Comparison of ENCODE assay signal across 13 mouse cellular contexts in the genomic region with DNA sequence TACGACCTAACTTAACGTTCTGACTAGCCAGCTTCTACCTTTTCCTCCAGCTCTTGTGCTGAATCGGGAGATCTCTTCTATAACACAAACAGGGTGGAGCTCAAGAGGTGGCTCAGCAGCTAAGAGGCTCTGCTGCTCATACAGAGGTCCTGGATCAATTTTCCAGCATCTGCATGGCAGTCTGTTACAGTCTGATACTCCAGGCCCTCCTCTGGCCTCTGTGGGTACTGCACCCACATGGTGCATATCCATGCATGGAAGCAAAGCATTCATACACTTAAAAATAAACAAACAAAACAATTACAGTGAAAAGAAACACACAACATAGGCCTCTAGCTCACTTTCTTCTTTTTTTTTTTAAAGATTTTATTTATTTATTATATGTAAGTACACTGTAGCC. TPM values are rescaled to one million over a fixed set of nuclear protein-coding genes. Genes with fewer than 3 reads are reported as not detected.
A peak's percentile ranks its signal among the peaks of the same experiment; 100 is the strongest.
DNase-seq lines count a peak whose midpoint lies in the region; ATAC-seq lines count a peak whose summit lies in the region.
"Not testable (repeated sequence)": the region's sequence is repeated elsewhere in the genome, so short reads cannot be mapped to it uniquely, and the experiment has no call there.
"Had no signal": no experiment of that assay in that cellular context is flagged by ENCODE, and none has a peak within 500 bp of the region (broad histone marks: within the 10 kb centered on the region; RNA-seq: fewer than 3 reads in every experiment).

No protein-coding gene starts in this region.

- not testable (repeated sequence) for H3K4me1 ChIP-seq in embryonic facial prominence, embryonic 13.5 days; hindbrain, embryonic 10.5 days (replicated peaks); kidney, embryonic 15.5 days; lung, embryonic 16.5 days (replicated peaks; ENCODE audit: control insufficient read depth, insufficient read depth, low read length); midbrain, embryonic 13.5 days (replicated peaks)
- H3K4me1 ChIP-seq in liver, embryonic 12.5 days, result peaks cover 13% of the 10 kb centered on the region; the same call in 1 of the 2 replicates
- H3K4me1 ChIP-seq in neural tube, embryonic 15.5 days, result peaks cover 14% of the 10 kb centered on the region

- H3K27ac ChIP-seq in embryonic facial prominence, embryonic 13.5 days; hindbrain, embryonic 10.5 days; kidney, embryonic 15.5 days; liver, embryonic 12.5 days; lung, embryonic 16.5 days (ENCODE audit: low read length); midbrain, embryonic 13.5 days; neural tube, embryonic 15.5 days (replicated peaks): not testable (repeated sequence)

- DNase-seq in hindbrain, embryonic 10.5 days (ENCODE audit: low spot score), result not testable (repeated sequence)

- not testable (repeated sequence) for H3K27me3 ChIP-seq in embryonic facial prominence, embryonic 13.5 days; hindbrain, embryonic 10.5 days (ENCODE audit: insufficient read depth, poor library complexity, severe bottlenecking); kidney, embryonic 15.5 days; liver, embryonic 12.5 days (replicated peaks); lung, embryonic 16.5 days (ENCODE audit: control insufficient read depth, insufficient read depth, low read depth, low read length); midbrain, embryonic 13.5 days; neural tube, embryonic 15.5 days (replicated peaks)

- H3K4me3 ChIP-seq in embryonic facial prominence, embryonic 13.5 days; lung, embryonic 16.5 days (ENCODE audit: low read length); midbrain, embryonic 13.5 days (replicated peaks); neural tube, embryonic 15.5 days (replicated peaks): not testable (repeated sequence)
- peak overlapping the region; percentile 66; the same call in 1 of the 2 replicates for H3K4me3 ChIP-seq in hindbrain, embryonic 10.5 days
- peak overlapping the region; percentile 70 for H3K4me3 ChIP-seq in kidney, embryonic 15.5 days (replicated peaks)
- H3K4me3 ChIP-seq in liver, embryonic 12.5 days, result peak overlapping the region; percentile 74

- not testable (repeated sequence) for H3K9me3 ChIP-seq in embryonic facial prominence, embryonic 13.5 days; hindbrain, embryonic 10.5 days; kidney, embryonic 15.5 days (replicated peaks); liver, embryonic 12.5 days (replicated peaks); lung, embryonic 16.5 days (ENCODE audit: control insufficient read depth, low read length); midbrain, embryonic 13.5 days; neural tube, embryonic 15.5 days (replicated peaks)

- not testable (repeated sequence) for ATAC-seq in embryonic facial prominence, embryonic 13.5 days (ENCODE audit: insufficient number of reproducible peaks, insufficient read depth, low FRiP score, low TSS enrichment, low read depth); kidney, embryonic 15.5 days (replicated peaks; ENCODE audit: low FRiP score); liver, embryonic 12.5 days; lung, embryonic 16.5 days (ENCODE audit: low read depth); midbrain, embryonic 13.5 days; neural tube, embryonic 15.5 days (ENCODE audit: low FRiP score)
- ATAC-seq in granulocyte monocyte progenitor cell, adult 5-6 weeks (replicated peaks; ENCODE audit: poor library complexity, severe bottlenecking), result peak; percentile 45; the same call in 1 of the 2 replicates

- WGBS in embryonic facial prominence, embryonic 13.5 days, result 91% methylated on average over 3 of the region's 3 CpGs
- WGBS in hindbrain, embryonic 10.5 days, result 93% methylated on average over 3 of the region's 3 CpGs
- WGBS in kidney, embryonic 15.5 days, result 91% methylated on average over 3 of the region's 3 CpGs
- 90% methylated on average over 3 of the region's 3 CpGs for WGBS in liver, embryonic 12.5 days (ENCODE audit: insufficient replicate concordance)
- WGBS in lung, embryonic 16.5 days, result 89% methylated on average over 3 of the region's 3 CpGs
- 96% methylated on average over 3 of the region's 3 CpGs for WGBS in midbrain, embryonic 13.5 days
- 93% methylated on average over 3 of the region's 3 CpGs for WGBS in neural tube, embryonic 15.5 days

- H3K36me3 ChIP-seq in embryonic facial prominence, embryonic 13.5 days, result peaks cover 13% of the 10 kb centered on the region; the same call in 1 of the 2 replicates
- H3K36me3 ChIP-seq in hindbrain, embryonic 10.5 days, result peaks cover 16% of the 10 kb centered on the region
- H3K36me3 ChIP-seq in kidney, embryonic 15.5 days; lung, embryonic 16.5 days (ENCODE audit: control insufficient read depth, insufficient read depth, low read length); neural tube, embryonic 15.5 days: not testable (repeated sequence)
- H3K36me3 ChIP-seq in liver, embryonic 12.5 days, result peaks cover 18% of the 10 kb centered on the region
- H3K36me3 ChIP-seq in midbrain, embryonic 13.5 days, result peaks cover 10% of the 10 kb centered on the region; the same call in 1 of the 2 replicates

- H3K9ac ChIP-seq in embryonic facial prominence, embryonic 13.5 days; kidney, embryonic 15.5 days; liver, embryonic 12.5 days; lung, embryonic 16.5 days (ENCODE audit: low read length); midbrain, embryonic 13.5 days (replicated peaks); neural tube, embryonic 15.5 days (replicated peaks): not testable (repeated sequence)

- peak overlapping the region; percentile 75 for H3K4me2 ChIP-seq in embryonic facial prominence, embryonic 13.5 days
- peak overlapping the region; percentile 70 for H3K4me2 ChIP-seq in kidney, embryonic 15.5 days
- H3K4me2 ChIP-seq in liver, embryonic 12.5 days, result peak overlapping the region; percentile 79
- peak overlapping the region; percentile 70; the same call in 1 of the 2 replicates for H3K4me2 ChIP-seq in lung, embryonic 16.5 days (ENCODE audit: low read depth, low read length)
- peak overlapping the region; percentile 82; the same call in 1 of the 2 replicates for H3K4me2 ChIP-seq in midbrain, embryonic 13.5 days (replicated peaks)
- H3K4me2 ChIP-seq in neural tube, embryonic 15.5 days, result peak overlapping the region; percentile 79

RNA-seq across cellular contexts. Expression of gene Mfap1b, which starts 1.1 kb away (rescaled TPM):
- polyA plus RNA-seq in embryonic facial prominence, embryonic 13.5 days (2015; fragmentation: Nextera tagmentation; extraction: Ambion mirVana), result 63.3 and 64.2 TPM in 2 replicates
- 23.3 and 30.9 TPM in 2 replicates for total RNA-seq in granulocyte monocyte progenitor cell, adult 5-6 weeks (2014; fragmentation: Nextera tagmentation)
- 45.9 and 52.2 TPM in 2 replicates for total RNA-seq in granulocyte monocyte progenitor cell, adult 5-6 weeks (2017)
- 48.8 and 56.1 TPM in 2 replicates for polyA plus RNA-seq in hindbrain, embryonic 10.5 days (2016; fragmentation: Nextera tagmentation; extraction: Ambion mirVana)
- 53.7 and 54.3 TPM in 2 replicates for polyA plus RNA-seq in kidney, embryonic 15.5 days (2015; fragmentation: Nextera tagmentation; extraction: Ambion mirVana)
- polyA plus RNA-seq in liver, embryonic 12.5 days (2016; fragmentation: Nextera tagmentation; extraction: Ambion mirVana), result 32.2 and 34.4 TPM in 2 replicates
- polyA plus RNA-seq in lung, embryonic 16.5 days (2015; fragmentation: Nextera tagmentation; extraction: Ambion mirVana), result 52.5 and 54.2 TPM in 2 replicates
- 78.6 and 82.4 TPM in 2 replicates for polyA plus RNA-seq in midbrain, embryonic 13.5 days (2015; fragmentation: Nextera tagmentation; extraction: Ambion mirVana)
- 67.8 and 71.5 TPM in 2 replicates for polyA plus RNA-seq in neural tube, embryonic 15.5 days (2015; fragmentation: Nextera tagmentation; extraction: Ambion mirVana)

RNA-seq across cellular contexts. Expression of gene Serinc4, which starts 16.2 kb away (rescaled TPM):
- polyA plus RNA-seq in embryonic facial prominence, embryonic 13.5 days (2015; fragmentation: Nextera tagmentation; extraction: Ambion mirVana), result 0.55 and 0.65 TPM in 2 replicates
- not detected in 2 replicates for total RNA-seq in granulocyte monocyte progenitor cell, adult 5-6 weeks (2014; fragmentation: Nextera tagmentation)
- 0.26 and 0.60 TPM in 2 replicates for total RNA-seq in granulocyte monocyte progenitor cell, adult 5-6 weeks (2017)
- polyA plus RNA-seq in hindbrain, embryonic 10.5 days (2016; fragmentation: Nextera tagmentation; extraction: Ambion mirVana), result 0.15 and 0.42 TPM in 2 replicates
- polyA plus RNA-seq in kidney, embryonic 15.5 days (2015; fragmentation: Nextera tagmentation; extraction: Ambion mirVana), result 0.06 and 0.10 TPM in 2 replicates
- 0.13 TPM in 1 of 2 replicates, not detected in the other for polyA plus RNA-seq in liver, embryonic 12.5 days (2016; fragmentation: Nextera tagmentation; extraction: Ambion mirVana)
- polyA plus RNA-seq in lung, embryonic 16.5 days (2015; fragmentation: Nextera tagmentation; extraction: Ambion mirVana), result 0.11 and 1.1 TPM in 2 replicates
- polyA plus RNA-seq in midbrain, embryonic 13.5 days (2015; fragmentation: Nextera tagmentation; extraction: Ambion mirVana), result 1.3 and 1.5 TPM in 2 replicates
- polyA plus RNA-seq in neural tube, embryonic 15.5 days (2015; fragmentation: Nextera tagmentation; extraction: Ambion mirVana), result 0.63 and 0.92 TPM in 2 replicates
- total RNA-seq: gastrocnemius, postnatal 14 days; heart, adult 18-20 months had no signal
- polyA plus RNA-seq: activated CD4-positive, CD25-positive, alpha-beta regulatory T cell, adult 4 months had no signal

RNA-seq across cellular contexts. Expression of gene Hypk, which starts 19.7 kb away (rescaled TPM):
- polyA plus RNA-seq in embryonic facial prominence, embryonic 13.5 days (2015; fragmentation: Nextera tagmentation; extraction: Ambion mirVana), result 129 and 139 TPM in 2 replicates
- 103 and 133 TPM in 2 replicates for total RNA-seq in granulocyte monocyte progenitor cell, adult 5-6 weeks (2014; fragmentation: Nextera tagmentation)
- total RNA-seq in granulocyte monocyte progenitor cell, adult 5-6 weeks (2017), result 78.2 and 90.6 TPM in 2 replicates
- 110 and 135 TPM in 2 replicates for polyA plus RNA-seq in hindbrain, embryonic 10.5 days (2016; fragmentation: Nextera tagmentation; extraction: Ambion mirVana)
- 119 and 120 TPM in 2 replicates for polyA plus RNA-seq in kidney, embryonic 15.5 days (2015; fragmentation: Nextera tagmentation; extraction: Ambion mirVana)
- 111 and 127 TPM in 2 replicates for polyA plus RNA-seq in liver, embryonic 12.5 days (2016; fragmentation: Nextera tagmentation; extraction: Ambion mirVana)
- polyA plus RNA-seq in lung, embryonic 16.5 days (2015; fragmentation: Nextera tagmentation; extraction: Ambion mirVana), result 96.5 and 104 TPM in 2 replicates
- 117 and 118 TPM in 2 replicates for polyA plus RNA-seq in midbrain, embryonic 13.5 days (2015; fragmentation: Nextera tagmentation; extraction: Ambion mirVana)
- polyA plus RNA-seq in neural tube, embryonic 15.5 days (2015; fragmentation: Nextera tagmentation; extraction: Ambion mirVana), result 118 and 120 TPM in 2 replicates

RNA-seq across cellular contexts. Expression of gene Serf2, which starts 23.8 kb away (rescaled TPM):
- 552 and 638 TPM in 2 replicates for polyA plus RNA-seq in embryonic facial prominence, embryonic 13.5 days (2015; fragmentation: Nextera tagmentation; extraction: Ambion mirVana)
- 530 and 577 TPM in 2 replicates for total RNA-seq in granulocyte monocyte progenitor cell, adult 5-6 weeks (2014; fragmentation: Nextera tagmentation)
- 211 and 218 TPM in 2 replicates for total RNA-seq in granulocyte monocyte progenitor cell, adult 5-6 weeks (2017)
- 502 and 520 TPM in 2 replicates for polyA plus RNA-seq in hindbrain, embryonic 10.5 days (2016; fragmentation: Nextera tagmentation; extraction: Ambion mirVana)
- polyA plus RNA-seq in kidney, embryonic 15.5 days (2015; fragmentation: Nextera tagmentation; extraction: Ambion mirVana), result 482 and 510 TPM in 2 replicates
- 321 and 334 TPM in 2 replicates for polyA plus RNA-seq in liver, embryonic 12.5 days (2016; fragmentation: Nextera tagmentation; extraction: Ambion mirVana)
- polyA plus RNA-seq in lung, embryonic 16.5 days (2015; fragmentation: Nextera tagmentation; extraction: Ambion mirVana), result 430 and 509 TPM in 2 replicates
- polyA plus RNA-seq in midbrain, embryonic 13.5 days (2015; fragmentation: Nextera tagmentation; extraction: Ambion mirVana), result 388 and 391 TPM in 2 replicates
- polyA plus RNA-seq in neural tube, embryonic 15.5 days (2015; fragmentation: Nextera tagmentation; extraction: Ambion mirVana), result 297 and 319 TPM in 2 replicates

RNA-seq across cellular contexts. Expression of gene Ell3, which starts 28.7 kb away (rescaled TPM):
- polyA plus RNA-seq in embryonic facial prominence, embryonic 13.5 days (2015; fragmentation: Nextera tagmentation; extraction: Ambion mirVana), result 12.2 and 22.4 TPM in 2 replicates
- total RNA-seq in granulocyte monocyte progenitor cell, adult 5-6 weeks (2014; fragmentation: Nextera tagmentation), result not detected in 2 replicates
- total RNA-seq in granulocyte monocyte progenitor cell, adult 5-6 weeks (2017), result not detected in 2 replicates
- 3.3 and 6.5 TPM in 2 replicates for polyA plus RNA-seq in hindbrain, embryonic 10.5 days (2016; fragmentation: Nextera tagmentation; extraction: Ambion mirVana)
- polyA plus RNA-seq in kidney, embryonic 15.5 days (2015; fragmentation: Nextera tagmentation; extraction: Ambion mirVana), result 11.2 and 12.9 TPM in 2 replicates
- polyA plus RNA-seq in liver, embryonic 12.5 days (2016; fragmentation: Nextera tagmentation; extraction: Ambion mirVana), result 1.4 and 1.6 TPM in 2 replicates
- polyA plus RNA-seq in lung, embryonic 16.5 days (2015; fragmentation: Nextera tagmentation; extraction: Ambion mirVana), result 8.0 and 11.1 TPM in 2 replicates
- 2.2 and 2.4 TPM in 2 replicates for polyA plus RNA-seq in midbrain, embryonic 13.5 days (2015; fragmentation: Nextera tagmentation; extraction: Ambion mirVana)
- 2.6 and 3.6 TPM in 2 replicates for polyA plus RNA-seq in neural tube, embryonic 15.5 days (2015; fragmentation: Nextera tagmentation; extraction: Ambion mirVana)
- total RNA-seq: gastrocnemius, postnatal 14 days; hematopoietic stem cell, adult 5-6 weeks; layer of hippocampus, postnatal 14 days had no signal
